In genomic region chr1:42623766-42624165, GRCm38 (mm10) we compare ENCODE assay signal across 32 mouse cellular contexts.
"Had no signal": no experiment of that assay in that cellular context is flagged by ENCODE, and none has a peak within 500 bp of the region (broad histone marks: within the 10 kb centered on the region; RNA-seq: fewer than 3 reads in every experiment).

No protein-coding gene starts in this region.

- H3K4me3 ChIP-seq: limb, embryonic 10.5 days; limb, embryonic 12.5 days; limb, embryonic 13.5 days; limb, embryonic 15.5 days; liver, embryonic 12.5 days; liver, embryonic 13.5 days; liver, embryonic 15.5 days; lung, embryonic 15.5 days; megakaryocyte, embryonic 14.5 days; midbrain, embryonic 10.5 days; midbrain, embryonic 12.5 days; midbrain, embryonic 13.5 days; midbrain, embryonic 15.5 days; myocyte; neural tube, embryonic 12.5 days had no signal

- H3K4me1 ChIP-seq: limb, embryonic 10.5 days; liver, embryonic 12.5 days; liver, embryonic 13.5 days; liver, embryonic 15.5 days; megakaryocyte, embryonic 14.5 days had no signal

- H3K9me3 ChIP-seq: limb, embryonic 10.5 days; limb, embryonic 15.5 days; liver, embryonic 12.5 days; liver, embryonic 15.5 days; lung, embryonic 15.5 days; midbrain, embryonic 15.5 days had no signal

- H3K27ac ChIP-seq: limb, embryonic 10.5 days; limb, embryonic 12.5 days; limb, embryonic 15.5 days; liver, embryonic 12.5 days; liver, embryonic 13.5 days; liver, embryonic 14.5 days; liver, embryonic 15.5 days; lung, embryonic 15.5 days; macrophage; midbrain, embryonic 12.5 days; midbrain, embryonic 13.5 days; midbrain, embryonic 15.5 days; neural tube, embryonic 12.5 days had no signal

- ATAC-seq: liver, embryonic 12.5 days; liver, postnatal 0 days; lung, postnatal 0 days; midbrain, embryonic 13.5 days; midbrain, embryonic 15.5 days; midbrain, embryonic 16.5 days had no signal

- H3K4me2 ChIP-seq: limb, embryonic 12.5 days; limb, embryonic 13.5 days; limb, embryonic 15.5 days; liver, embryonic 11.5 days; liver, embryonic 12.5 days; liver, embryonic 13.5 days; liver, embryonic 15.5 days; lung, embryonic 14.5 days; lung, embryonic 15.5 days; midbrain, embryonic 11.5 days; midbrain, embryonic 12.5 days; midbrain, embryonic 13.5 days; midbrain, embryonic 15.5 days; neural tube, embryonic 12.5 days had no signal

- H3K36me3 ChIP-seq: limb, embryonic 10.5 days; limb, embryonic 12.5 days; limb, embryonic 13.5 days; limb, embryonic 15.5 days; liver, embryonic 12.5 days; liver, embryonic 13.5 days; liver, embryonic 15.5 days; lung, embryonic 15.5 days; midbrain, embryonic 15.5 days had no signal

- H3K27me3 ChIP-seq: limb, embryonic 13.5 days; limb, embryonic 15.5 days; liver, embryonic 12.5 days; liver, embryonic 13.5 days; liver, embryonic 15.5 days; lung, embryonic 15.5 days; megakaryocyte, embryonic 14.5 days; midbrain, embryonic 12.5 days; midbrain, embryonic 13.5 days; midbrain, embryonic 15.5 days; neural tube, embryonic 12.5 days had no signal

- H3K9ac ChIP-seq: limb, embryonic 12.5 days; limb, embryonic 13.5 days; limb, embryonic 15.5 days; liver, embryonic 12.5 days; liver, embryonic 13.5 days; liver, embryonic 14.5 days; liver, embryonic 15.5 days; liver, postnatal 0 days; lung, embryonic 14.5 days; lung, embryonic 15.5 days; midbrain, embryonic 12.5 days; midbrain, embryonic 13.5 days; midbrain, embryonic 15.5 days; neural tube, embryonic 12.5 days had no signal

- DNase-seq: left cerebral cortex, postnatal 4 days; liver; liver, embryonic 13.5 days; liver, postnatal 0 days; lung, adult 18-20 months; lung, adult 2 months; lung, embryonic 14.5 days; lung, postnatal 10 days; lung, postnatal 14 days; lung, postnatal 36 days; lung, postnatal 4 days; midbrain, embryonic 14.5 days had no signal
